Comparison of ENCODE assay signal across 10 mouse cellular contexts in the genomic region with DNA sequence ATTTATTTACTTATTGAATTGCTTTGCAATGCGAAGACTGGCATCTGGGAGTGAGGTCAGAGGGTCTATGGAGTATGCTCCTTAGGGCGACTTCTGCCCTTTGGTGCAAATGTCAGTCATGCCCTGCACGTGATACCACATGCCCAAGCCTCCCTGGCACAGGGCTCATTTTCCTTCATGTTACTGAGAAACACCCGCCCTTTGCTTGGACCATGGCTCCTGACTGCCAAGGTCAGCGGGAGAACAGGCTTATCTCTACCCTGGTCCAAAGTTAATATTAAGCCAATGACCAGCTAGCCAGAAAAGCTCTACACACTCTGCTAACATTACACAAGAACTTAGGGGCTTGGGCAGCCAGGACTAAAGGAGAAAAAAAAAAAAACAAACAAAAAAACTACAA.
DNase-seq lines count a peak whose midpoint lies in the region; ATAC-seq and TF ChIP-seq lines count a peak whose summit lies in the region.
"Had no signal": no experiment of that assay in that cellular context is flagged by ENCODE, and none has a peak within 500 bp of the region (broad histone marks: within the 10 kb centered on the region; RNA-seq: fewer than 3 reads in every experiment).

No protein-coding gene starts in this region.

- H3K36me3 ChIP-seq in heart, embryonic 15.5 days = peaks cover 48% of the 10 kb centered on the region
- peaks cover 31% of the 10 kb centered on the region for H3K36me3 ChIP-seq in kidney, postnatal 0 days (ENCODE audit: insufficient read depth, low read length)
- peaks cover 54% of the 10 kb centered on the region for H3K36me3 ChIP-seq in hindbrain, postnatal 0 days (ENCODE audit: insufficient read depth, low read length)
- H3K36me3 ChIP-seq in hindbrain, embryonic 11.5 days (ENCODE audit: control insufficient read depth, insufficient read depth, low read length) = 0 out of 2 replicates have a peak, but pooled peaks cover 3% of the 10 kb centered on the region

- 0 out of 2 replicates have a peak overlapping the region, but pooled peaks have one; percentile 50 for H3K27ac ChIP-seq in heart, embryonic 15.5 days
- H3K27ac ChIP-seq in kidney, postnatal 0 days = no peak overlapping the region
- H3K27ac ChIP-seq in hindbrain, postnatal 0 days = no peak overlapping the region
- no peak overlapping the region for H3K27ac ChIP-seq in hindbrain, embryonic 11.5 days (ENCODE audit: low read depth, low read length)
- H3K27ac ChIP-seq: midbrain, embryonic 12.5 days; neural tube, embryonic 15.5 days had no signal

- H3K4me3 ChIP-seq in heart, embryonic 15.5 days = no peak overlapping the region
- H3K4me3 ChIP-seq in kidney, postnatal 0 days (replicated peaks; ENCODE audit: low read depth, low read length) = no peak overlapping the region
- no peak overlapping the region for H3K4me3 ChIP-seq in hindbrain, postnatal 0 days (ENCODE audit: low read length)
- H3K4me3 ChIP-seq in hindbrain, embryonic 11.5 days (ENCODE audit: low read depth, low read length) = no peak overlapping the region
- H3K4me3 ChIP-seq: midbrain, embryonic 12.5 days; neural tube, embryonic 15.5 days had no signal

- peak; percentile 26 to 34 for DNase-seq in cerebellum, postnatal 10 days
- DNase-seq in cerebellum, adult 11-12 months = no peak
- no peak for DNase-seq in kidney, postnatal 0 days (ENCODE audit: low spot score)
- peak; percentile 35 for DNase-seq in lung, postnatal 10 days
- no peak for DNase-seq in hindbrain, postnatal 0 days (ENCODE audit: low spot score)
- no peak for DNase-seq in hindbrain, embryonic 11.5 days (ENCODE audit: low spot score)
- no peak for DNase-seq in urinary bladder, postnatal 25 days (ENCODE audit: low spot score)

- 70% methylated on average over 5 of the region's 5 CpGs for WGBS in heart, embryonic 15.5 days
- 70% methylated on average over 5 of the region's 5 CpGs for whole genome bisulfite sequencing in kidney, postnatal 0 days
- 83% methylated on average over 5 of the region's 5 CpGs for WGBS in hindbrain, postnatal 0 days
- 91% methylated on average over 5 of the region's 5 CpGs for WGBS in hindbrain, embryonic 11.5 days

- TF ChIP-seq CTCF in kidney, postnatal 0 days (IDR thresholded peaks at IDR 0.05; ENCODE audit: low read depth) = no peak
- TF ChIP-seq CTCF in hindbrain, postnatal 0 days (IDR thresholded peaks at IDR 0.05; ENCODE audit: low read depth) = no peak

- H3K27me3 ChIP-seq in heart, embryonic 15.5 days = no peaks in the 10 kb centered on the region
- no peaks in the 10 kb centered on the region for H3K27me3 ChIP-seq in kidney, postnatal 0 days (ENCODE audit: insufficient read depth, low read length)
- no peaks in the 10 kb centered on the region for H3K27me3 ChIP-seq in hindbrain, postnatal 0 days (ENCODE audit: insufficient read depth, low read length)
- H3K27me3 ChIP-seq in hindbrain, embryonic 11.5 days (ENCODE audit: control insufficient read depth, insufficient read depth, low read length) = no peaks in the 10 kb centered on the region
- H3K27me3 ChIP-seq: midbrain, embryonic 12.5 days; neural tube, embryonic 15.5 days had no signal

- no peaks in the 10 kb centered on the region for H3K9me3 ChIP-seq in heart, embryonic 15.5 days (replicated peaks)
- no peaks in the 10 kb centered on the region for H3K9me3 ChIP-seq in kidney, postnatal 0 days (replicated peaks; ENCODE audit: low read length)
- H3K9me3 ChIP-seq in hindbrain, postnatal 0 days (ENCODE audit: low read length) = no peaks in the 10 kb centered on the region
- H3K9me3 ChIP-seq in hindbrain, embryonic 11.5 days (ENCODE audit: control insufficient read depth, low read length) = no peaks in the 10 kb centered on the region
- H3K9me3 ChIP-seq: midbrain, embryonic 12.5 days; neural tube, embryonic 15.5 days had no signal

- no peak for ATAC-seq in heart, embryonic 15.5 days (replicated peaks; ENCODE audit: insufficient number of reproducible peaks, insufficient read depth, low FRiP score, low read depth)
- peak; percentile 21; the same call in 1 of the 2 replicates for ATAC-seq in kidney, postnatal 0 days (replicated peaks; ENCODE audit: low FRiP score, low read depth)
- no peak for ATAC-seq in hindbrain, postnatal 0 days
- no peak for ATAC-seq in hindbrain, embryonic 11.5 days (ENCODE audit: low FRiP score)

- H3K9ac ChIP-seq in heart, embryonic 15.5 days = no peak overlapping the region
- no peak overlapping the region for H3K9ac ChIP-seq in kidney, postnatal 0 days (ENCODE audit: low read depth, low read length)
- no peak overlapping the region for H3K9ac ChIP-seq in hindbrain, postnatal 0 days (replicated peaks; ENCODE audit: low read length)
- H3K9ac ChIP-seq in hindbrain, embryonic 11.5 days (ENCODE audit: low read depth, low read length) = no peak overlapping the region
- H3K9ac ChIP-seq: midbrain, embryonic 12.5 days; neural tube, embryonic 15.5 days had no signal

- H3K4me2 ChIP-seq in heart, embryonic 15.5 days = no peak overlapping the region
- H3K4me2 ChIP-seq in kidney, postnatal 0 days (ENCODE audit: low read length) = no peak overlapping the region
- no peak overlapping the region for H3K4me2 ChIP-seq in hindbrain, postnatal 0 days (ENCODE audit: low read depth, low read length)
- no peak overlapping the region for H3K4me2 ChIP-seq in hindbrain, embryonic 11.5 days (replicated peaks; ENCODE audit: low read depth, low read length)
- H3K4me2 ChIP-seq: midbrain, embryonic 12.5 days; neural tube, embryonic 15.5 days had no signal

- H3K4me1 ChIP-seq in heart, embryonic 15.5 days (replicated peaks) = peaks cover 28% of the 10 kb centered on the region
- peaks cover 9% of the 10 kb centered on the region; the same call in 1 of the 2 replicates for H3K4me1 ChIP-seq in kidney, postnatal 0 days (replicated peaks; ENCODE audit: insufficient read depth, low read length)
- H3K4me1 ChIP-seq in hindbrain, postnatal 0 days (ENCODE audit: insufficient read depth, low read length) = no peaks in the 10 kb centered on the region
- H3K4me1 ChIP-seq in hindbrain, embryonic 11.5 days (replicated peaks; ENCODE audit: control insufficient read depth, insufficient read depth, low read length) = no peaks in the 10 kb centered on the region
- H3K4me1 ChIP-seq: midbrain, embryonic 12.5 days; neural tube, embryonic 15.5 days had no signal

Comparison
In these comparisons a context has a peak if more than half of its experiments do, and no peak if none do; other contexts are left out.
1. DNase-seq: peak in cerebellum, postnatal 10 days (2 of 2) and lung, postnatal 10 days (single experiment); none in cerebellum, adult 11-12 months (single experiment), kidney, postnatal 0 days (single experiment), hindbrain, postnatal 0 days (single experiment), hindbrain, embryonic 11.5 days (single experiment) and urinary bladder, postnatal 25 days (single experiment).